Mouse (Mus musculus) frontal cortex, postnatal 14 days (tissue): ENCODE data around the gene Neurod1.

Experiments
- DNase-seq, 2 experiments: peaks; one replicate each; pipeline ENCODE4 v3.0.0; 2022; ENCODE audit warnings: low spot score in 2 of 2

Neurod1 gene

DNA sequence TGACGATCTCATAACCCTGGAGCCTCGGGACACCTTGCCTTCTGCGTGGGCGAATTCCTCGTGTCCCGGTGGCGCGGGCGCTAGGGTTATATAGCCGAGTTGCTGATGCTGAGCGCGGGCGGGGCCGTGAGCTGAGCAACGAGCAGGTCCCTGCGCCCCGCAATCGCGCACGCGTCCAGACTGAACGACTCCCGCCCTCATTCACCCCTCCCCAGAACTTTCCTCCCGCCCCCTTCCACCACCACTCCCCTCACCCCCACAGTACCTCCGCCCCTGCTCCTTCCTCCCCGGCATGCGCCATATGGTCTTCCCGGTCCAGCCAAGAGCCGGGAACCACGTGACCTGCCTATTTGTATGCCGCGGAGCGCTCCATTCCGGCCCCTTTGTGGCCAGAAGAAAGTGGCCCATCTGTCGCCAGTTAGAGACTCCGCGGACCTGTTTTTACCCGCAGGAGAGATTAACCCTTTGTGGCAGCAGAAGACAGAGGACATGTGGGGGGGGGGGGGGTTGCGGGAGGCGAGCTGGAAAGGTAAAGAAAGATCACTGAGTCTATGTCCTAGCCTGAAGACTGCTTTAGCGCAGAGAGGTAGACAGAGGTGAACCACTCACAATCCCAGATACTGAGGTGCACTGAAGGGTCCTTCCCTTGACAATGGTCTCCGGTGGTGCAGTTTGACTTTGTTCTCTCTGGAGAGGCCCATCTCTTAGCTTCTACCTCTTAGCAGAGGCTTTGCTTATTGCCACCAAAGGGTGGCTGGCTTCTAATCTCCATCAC, at the start of gene Neurod1, which contains the start of gene Cerkl:
Gene Neurod1 (minus strand): TSS at position 177 of the 775 bp plus-strand sequence.
Gene Cerkl (minus strand): TSS at position 211 of the 775 bp plus-strand sequence.
- peak in 1 of 2 experiments; percentile 31 for DNase-seq

DNA sequence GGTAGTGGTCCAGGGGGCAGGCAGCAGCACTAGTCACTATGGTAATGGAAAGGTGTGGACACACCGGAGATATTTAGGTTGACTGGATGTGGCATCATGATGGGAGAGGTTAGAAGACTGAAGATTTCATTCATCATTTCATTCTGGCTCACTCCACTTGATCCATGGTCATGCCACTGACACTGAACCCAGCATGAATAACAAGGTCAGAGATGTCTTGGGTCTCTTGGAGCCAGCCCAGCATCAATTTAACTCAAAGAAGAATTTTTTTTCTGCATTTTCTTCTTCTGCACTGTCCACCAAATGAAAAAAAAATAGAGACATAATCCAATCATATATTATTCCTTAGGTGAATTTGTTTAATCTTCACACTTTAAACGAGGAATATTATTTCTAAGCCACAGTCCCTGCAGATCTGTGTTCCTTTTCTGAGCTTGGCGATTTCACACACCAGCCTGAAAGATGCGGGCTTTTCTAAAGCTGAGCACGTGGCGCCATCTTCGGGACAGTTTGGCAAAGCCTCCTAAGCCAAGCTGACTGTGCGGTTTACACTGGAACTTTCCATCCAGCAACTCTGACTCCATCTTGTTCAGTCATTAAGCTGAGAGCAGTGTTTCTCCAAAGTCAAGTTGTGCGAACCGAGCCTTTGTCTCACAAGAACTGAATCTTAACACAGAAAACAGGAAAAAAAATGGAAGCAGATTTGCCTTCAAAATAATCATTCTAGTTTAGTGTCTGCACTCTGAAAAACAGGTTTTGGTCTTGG, 42.6 kb upstream of the Neurod1 start:
- peak; percentile 52 to 71 for DNase-seq

DNA sequence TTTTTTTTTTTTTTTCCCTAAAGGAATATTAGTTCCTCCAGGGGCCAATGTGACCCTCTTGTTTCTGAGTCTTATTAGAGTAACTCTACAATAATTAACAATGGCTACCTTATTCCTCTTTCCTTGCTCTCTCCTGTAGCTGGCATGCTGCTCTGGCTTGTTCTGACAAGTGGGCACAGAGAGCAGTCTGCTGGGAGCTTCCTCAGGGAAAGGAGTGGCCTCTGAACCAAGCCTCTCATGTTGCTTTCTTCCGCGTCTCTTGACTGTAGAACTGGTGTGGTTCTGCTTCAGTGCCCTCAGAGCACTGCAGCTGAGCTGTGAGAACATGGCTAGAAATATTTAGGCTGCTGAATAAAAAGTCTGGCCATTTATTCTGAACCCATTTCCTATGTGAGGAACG, 28.6 kb upstream of the Neurod1 start:
- no peak for DNase-seq

DNA sequence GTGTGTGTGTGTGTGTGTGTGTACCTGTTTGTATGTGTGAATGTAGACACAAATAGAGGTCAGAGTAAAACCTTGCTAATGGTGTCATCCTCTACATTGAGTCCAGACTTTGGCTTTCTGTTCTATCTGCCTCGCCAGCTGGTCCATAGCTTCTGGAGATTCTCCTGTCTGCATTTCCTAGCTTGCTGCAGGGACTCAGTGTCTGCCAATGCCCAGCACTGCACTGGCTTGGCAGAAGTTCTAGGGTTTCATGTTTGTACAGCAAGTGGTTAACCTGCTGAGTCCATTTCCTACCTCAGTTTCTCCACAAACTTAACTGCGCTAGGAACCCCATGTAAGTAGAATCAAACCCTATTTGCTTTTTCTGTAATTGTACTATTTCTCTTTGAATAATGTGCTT, 26.0 kb upstream of the Neurod1 start:
- no peak for DNase-seq

DNA sequence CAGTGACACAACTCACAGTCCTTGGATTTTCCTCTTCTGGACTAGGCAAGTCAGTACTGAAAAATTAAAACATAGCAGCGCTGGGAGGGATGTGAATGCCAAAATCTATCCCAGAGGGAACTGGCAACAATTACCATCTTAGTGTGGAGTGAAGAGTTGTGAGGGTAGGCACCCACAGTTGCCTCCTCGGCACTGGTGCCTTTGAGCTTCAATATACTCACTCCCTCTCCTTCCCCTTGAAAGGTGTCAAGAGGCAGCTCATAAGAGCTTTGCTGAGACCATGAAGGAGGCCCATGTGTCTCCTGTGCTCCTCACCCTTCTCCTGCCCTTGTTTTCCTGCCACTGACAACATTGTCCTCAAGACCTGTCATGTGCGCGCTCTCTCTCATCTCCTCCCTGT, 5.9 kb upstream of the Neurod1 start:
- no peak for DNase-seq

DNA sequence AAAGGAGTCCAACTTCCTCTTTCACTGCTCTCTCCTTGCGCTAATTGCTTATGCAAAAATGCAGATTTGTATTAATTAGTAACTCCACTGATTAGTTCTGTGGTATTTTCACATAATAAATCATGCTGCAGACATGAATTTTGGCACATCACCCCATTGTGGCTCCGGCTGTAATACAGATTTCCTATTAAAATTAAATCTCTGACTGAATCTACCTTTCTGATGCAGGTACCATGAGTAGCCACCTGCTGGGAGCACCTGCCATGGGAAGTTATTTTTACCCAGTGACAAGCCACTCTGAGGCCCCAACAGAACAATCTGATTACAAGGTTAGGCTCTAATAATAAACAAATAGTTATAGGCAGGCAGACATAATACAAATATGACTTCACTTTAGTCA, 5.3 kb upstream of the Neurod1 start:
- DNase-seq = no peak

DNA sequence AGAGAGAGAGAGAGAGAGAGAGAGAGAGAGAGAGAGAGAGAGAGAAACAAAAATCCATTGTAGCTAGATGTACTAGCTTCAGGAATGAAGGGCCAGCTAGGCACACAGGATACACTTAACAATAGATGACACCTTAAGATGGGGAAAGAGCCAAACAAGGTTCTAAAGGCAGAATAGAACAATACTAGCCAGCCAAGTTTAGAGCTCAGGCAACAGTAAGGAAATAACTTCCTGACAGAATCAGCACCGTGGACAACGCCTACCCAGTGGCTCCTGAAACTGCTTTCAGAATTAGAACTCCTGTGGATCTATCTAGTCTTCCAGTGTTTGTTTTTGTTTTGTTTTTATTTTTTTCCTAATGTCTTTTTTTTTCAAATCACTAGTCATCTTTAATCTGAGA, 4.0 kb upstream of the Neurod1 start:
- DNase-seq = no peak

DNA sequence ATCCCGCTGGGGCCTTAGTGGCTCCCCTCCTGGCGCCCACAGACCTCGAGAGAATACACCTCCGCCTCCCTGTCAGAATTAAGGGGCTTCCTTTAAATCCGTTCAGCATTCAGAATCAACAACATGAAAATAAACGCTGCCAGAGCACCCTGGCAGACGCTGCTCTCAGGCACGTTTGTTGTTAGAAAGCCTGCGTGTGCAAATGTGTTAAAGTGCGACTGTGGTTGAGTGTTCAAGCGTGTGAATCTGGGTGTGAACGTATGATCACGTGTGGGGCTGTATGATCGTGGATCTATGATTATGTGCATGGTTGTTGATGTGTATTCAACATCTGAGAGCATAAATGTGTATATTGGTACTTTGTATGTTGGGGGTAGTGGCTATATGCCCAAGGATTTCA, 3.6 kb upstream of the Neurod1 start:
- no peak for DNase-seq

DNA sequence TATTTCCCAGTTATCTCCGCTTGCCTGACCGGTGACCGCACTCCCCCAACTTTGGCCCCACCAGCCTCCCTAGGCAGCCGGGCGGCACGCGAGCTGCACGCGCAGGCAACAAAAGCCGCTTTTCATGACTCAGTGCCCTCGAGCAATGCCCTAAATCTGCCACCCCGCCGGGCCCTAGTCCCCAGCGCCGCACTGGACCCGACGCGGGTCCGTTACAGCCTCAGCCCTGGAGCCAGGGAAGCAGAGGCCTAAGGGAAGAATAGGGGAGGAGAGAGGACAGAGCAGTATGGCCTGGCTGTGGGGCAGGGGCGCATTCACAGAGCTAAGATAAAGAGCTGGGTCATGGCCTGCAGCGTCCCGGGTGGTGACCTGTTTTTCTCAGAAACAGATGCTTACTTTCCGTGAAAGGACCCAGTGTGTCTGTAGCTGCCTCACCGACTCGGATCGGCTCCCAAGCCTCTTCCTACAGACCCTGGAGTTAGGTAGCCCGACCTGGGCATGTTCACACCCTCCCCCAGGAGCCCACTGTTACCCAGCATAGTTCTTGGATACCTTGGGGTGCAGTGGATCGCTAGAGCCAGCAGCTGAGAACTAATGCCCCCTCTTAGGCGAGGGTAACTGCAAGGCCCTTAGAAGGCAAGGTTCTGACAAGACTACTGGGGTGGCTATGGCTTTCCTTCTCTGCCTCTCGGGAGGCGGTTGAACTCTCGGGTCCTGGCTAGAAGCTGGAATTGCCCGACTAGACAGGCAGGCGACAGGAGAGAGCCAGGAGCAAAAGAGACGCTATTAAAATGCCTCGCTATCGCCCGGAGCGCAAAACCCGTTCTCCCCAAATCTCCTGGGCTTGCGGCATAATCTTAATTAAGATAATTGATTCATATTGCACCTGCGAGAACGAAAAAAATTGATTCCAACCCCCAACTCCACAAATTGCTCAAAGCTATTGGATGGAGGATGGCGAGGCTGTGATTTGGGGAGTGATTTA, 2.8 kb upstream of the Neurod1 start:
- DNase-seq = no peak

DNA sequence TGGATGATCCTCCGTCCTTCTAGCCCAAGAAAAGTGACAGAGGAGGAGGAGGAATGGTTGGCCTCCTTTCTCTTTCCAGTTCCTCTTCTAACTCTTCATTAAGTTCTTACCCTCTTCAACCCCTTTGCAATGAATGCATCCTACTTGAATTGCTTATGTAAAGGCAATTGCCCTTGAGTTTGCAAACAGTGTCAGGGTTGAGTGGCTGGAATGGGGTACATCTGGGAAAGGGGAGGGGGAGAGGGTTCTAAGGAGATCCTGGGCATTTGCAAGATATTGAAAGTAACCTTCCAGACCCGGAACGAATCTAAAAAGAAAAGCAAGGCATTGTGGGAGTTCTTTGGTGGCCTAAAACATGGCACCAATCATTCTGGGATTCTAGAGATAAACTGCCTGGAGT, 1.4 kb upstream of the Neurod1 start:
- no peak for DNase-seq

DNA sequence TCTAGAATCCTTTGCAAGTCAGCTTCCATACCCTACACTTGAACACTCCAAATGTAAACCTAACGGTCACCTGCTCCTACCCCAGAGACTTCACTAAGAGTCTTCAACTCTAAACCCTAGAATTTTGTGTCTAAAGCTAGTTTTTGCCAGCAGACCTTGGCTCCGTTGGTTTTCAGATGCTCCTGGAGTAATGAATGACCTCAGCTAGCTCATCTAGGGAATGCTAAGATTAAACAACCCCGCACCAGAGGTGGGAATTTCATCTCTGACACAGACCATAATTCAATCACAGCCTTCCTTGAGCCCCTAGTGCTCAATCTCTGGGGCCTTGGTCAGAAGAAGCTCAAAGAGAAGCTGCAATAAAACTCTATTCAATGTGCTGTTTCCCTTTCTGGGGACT, 883 bp upstream of the Neurod1 start:
- DNase-seq = no peak

DNA sequence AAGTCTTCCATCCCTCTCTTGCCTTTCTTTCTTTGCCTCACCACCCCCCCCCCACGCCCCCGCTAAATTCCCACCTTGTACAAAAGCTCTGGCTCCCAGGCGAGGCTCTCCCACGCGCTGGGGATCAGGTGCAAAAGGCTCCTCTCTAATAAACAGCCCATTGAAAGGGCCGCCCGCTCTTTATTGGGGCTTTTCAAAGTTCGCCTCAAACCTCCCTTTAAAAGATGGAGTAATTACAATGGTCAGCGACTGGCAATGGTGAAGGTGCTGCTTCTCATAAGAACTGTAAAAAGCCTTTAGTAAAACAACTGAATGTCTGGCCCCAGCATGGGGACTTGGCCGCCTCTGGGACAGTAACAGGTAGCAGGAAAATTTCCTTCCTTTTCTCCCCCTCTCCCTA, 905 bp downstream of the Neurod1 start:
- DNase-seq = no peak

DNA sequence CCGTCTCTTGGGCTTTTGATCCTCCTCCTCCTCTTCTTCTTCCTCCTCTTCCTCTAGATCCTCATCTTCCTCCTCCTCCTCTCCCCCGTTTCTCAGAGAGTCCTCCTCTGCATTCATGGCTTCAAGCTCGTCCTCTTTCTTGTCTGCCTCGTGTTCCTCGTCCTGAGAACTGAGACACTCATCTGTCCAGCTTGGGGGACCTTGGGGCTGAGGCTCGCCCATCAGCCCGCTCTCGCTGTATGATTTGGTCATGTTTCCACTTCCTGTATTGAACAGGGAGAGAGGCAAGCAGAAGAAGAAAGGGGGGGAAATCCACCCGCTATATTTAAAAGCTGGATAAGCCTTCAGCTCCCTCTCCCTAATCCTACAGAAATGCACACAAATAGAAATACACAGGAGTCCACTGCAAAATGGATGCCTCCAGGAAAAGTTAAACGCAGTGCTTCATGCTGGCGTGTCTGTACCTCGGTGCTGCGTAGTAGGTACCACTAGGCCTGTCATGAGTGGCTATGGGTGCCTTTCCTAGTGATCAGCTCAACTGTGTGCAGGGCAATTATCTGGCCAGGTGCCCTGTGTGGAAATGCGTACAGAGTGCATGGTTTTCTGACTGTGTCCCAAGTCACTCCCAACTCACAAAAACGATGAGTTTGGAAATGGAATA, 1.6 kb downstream of the Neurod1 start:
- DNase-seq = no peak

DNA sequence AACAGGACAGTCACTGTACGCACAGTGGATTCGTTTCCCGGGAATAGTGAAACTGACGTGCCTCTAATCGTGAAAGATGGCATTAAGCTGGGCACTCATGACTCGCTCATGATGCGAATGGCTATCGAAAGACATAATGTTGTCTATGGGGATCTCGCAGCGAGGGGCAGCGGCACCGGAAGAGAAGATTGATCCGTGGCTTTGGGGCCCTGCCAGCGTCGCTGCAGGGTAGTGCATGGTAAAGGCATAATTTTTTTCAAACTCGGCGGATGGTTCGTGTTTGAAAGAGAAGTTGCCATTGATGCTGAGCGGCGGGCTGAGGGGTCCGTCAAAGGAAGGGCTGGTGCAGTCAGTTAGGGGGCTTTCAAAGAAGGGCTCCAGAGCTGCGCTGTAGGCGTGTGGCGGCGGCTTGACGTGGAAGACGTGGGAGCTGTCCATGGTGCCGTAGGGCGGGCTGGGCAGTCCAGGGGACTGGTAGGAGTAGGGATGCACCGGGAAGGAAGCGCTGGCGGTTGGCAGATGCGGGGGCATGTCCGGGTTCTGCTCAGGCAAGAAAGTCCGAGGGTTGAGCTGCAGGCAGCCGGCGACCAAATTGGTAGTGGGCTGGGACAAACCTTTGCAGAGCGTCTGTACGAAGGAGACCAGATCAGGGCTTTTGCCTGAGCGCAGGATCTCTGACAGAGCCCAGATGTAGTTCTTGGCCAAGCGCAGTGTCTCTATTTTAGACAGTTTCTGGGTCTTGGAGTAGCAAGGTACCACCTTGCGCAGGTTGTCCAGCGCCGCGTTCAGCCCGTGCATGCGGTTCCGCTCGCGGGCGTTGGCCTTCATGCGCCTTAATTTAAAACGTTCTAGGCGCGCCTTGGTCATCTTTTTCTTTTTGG, 2.4 kb downstream of the Neurod1 start:
- peak in 1 of 2 experiments; percentile 45 for DNase-seq

DNA sequence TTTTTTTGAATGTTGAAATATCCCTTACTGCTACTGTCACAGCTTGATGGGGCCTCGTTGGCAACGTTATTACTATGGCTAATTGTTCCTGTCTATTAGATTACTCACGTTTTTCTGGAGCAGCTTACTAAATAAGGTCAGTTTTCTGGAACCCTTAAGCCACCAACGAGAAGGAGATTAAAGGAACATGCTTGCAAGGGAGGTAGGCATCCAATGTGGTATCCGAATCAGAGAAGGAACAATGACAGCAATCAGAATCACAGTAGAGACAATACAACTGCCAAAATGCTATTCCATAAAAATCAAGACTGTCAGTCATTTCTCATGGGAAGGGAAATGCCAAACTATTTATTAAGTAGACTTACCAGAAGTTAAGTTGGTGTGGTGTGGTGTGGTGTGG, 5.1 kb downstream of the Neurod1 start:
- no peak for DNase-seq

DNA sequence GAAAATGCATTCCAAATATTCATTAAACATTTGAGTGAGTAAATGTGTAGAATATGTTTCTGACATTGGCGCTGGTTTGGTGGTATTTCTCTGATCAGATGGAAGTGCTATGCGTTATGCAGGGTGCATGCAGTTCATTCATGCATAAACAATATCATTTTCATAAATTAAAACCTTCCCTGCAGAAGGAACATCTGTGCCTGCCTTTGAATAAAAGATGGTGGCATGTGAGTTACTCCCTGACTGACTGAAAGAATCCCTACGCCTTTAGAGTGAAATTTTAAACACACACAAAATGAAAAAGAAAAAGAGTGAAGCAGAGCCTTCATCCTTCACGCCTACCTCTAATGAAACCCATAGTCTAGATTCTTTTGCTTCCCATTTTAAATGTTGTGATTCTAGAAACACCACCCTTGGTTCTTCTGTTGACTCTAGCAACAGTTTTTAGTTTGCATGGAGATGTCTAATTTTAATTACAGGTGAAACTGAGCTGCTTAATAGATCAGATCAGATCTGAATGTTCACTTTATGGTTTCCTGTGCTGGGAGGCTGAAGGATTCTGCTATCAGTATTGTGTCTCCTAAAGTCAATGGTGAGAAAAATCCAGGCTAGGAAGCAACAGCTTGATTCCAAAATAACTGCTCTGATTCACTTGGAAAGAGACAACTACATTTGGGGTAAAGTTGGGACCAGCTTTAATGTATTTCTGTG, 5.7 kb downstream of the Neurod1 start:
- DNase-seq = no peak

DNA sequence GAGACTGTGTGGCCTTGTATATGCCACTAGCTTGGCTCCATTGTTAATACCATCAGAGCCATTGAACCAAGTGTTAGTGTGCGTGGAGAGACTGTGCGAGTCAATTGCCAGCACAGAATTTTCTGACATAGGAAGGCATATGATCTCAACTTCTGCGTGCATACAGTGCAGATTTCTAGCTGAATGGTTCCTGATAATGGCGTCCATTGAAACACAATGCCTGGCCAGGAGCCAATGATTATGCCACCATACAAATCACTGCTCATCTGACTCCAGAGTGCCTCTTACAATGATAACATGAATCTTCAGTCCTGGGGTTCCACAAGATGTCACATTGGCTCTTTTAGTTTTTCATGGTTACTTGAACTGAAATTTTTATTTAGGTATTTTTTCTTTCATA, 7.2 kb downstream of the Neurod1 start:
- DNase-seq = no peak

DNA sequence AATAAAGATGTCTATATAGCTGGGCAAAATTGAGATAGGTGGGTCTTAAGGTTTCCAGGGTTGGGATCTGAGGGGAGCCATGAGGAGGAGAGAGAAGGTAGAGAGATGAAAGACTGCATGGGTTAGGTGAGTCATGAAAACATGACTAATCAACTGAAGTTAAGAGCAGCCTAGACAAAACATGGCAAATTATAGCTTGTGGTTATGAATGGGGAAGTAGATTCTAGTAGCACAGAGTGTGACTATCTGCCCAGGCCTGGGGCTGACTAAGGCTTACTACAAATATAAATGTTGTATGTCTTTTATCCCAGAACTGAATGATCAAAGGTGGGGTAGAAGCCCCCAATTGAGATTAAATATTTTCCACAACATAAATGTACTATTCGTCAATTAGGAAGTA, 9.4 kb downstream of the Neurod1 start:
- DNase-seq = no peak

DNA sequence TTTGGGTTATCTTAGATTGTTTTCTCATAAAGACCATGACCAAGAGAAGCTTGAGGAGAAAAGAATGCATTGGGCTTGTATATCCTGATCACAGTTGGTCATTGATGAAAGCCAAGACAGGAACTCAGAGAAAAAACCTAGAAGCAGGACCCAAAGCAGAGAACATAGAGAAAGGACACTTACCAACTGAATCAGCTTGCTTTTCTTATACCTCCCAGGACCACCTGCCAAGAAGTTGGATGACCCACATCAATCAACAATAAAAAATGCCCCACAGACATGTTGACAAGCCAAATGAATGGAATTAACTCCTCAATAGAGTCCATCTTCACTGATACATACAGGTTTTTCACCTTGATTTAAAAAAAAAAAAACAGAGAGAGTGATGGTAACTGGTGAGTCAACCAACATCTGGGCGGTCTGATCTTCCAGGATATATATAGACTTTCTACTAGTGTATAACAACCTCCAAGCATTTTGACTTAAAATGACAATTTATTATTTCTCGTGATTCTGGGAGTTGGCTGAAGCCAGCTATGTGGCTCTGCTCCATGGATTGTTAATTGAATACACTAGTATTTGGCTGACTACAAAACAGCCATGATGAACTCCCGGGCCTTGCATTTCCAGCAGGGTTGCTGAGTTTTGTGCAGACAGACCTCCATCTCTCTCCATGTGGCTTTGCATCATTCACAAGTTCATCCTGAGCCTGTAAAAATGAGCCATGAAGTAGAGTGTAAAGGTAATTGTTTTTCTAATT, 12.5 kb downstream of the Neurod1 start:
- no peak for DNase-seq
